Mouse (Mus musculus) myocyte (in vitro differentiated cells): ENCODE measurements around the gene Atp5f1. TPM values are rescaled to one million over a fixed set of nuclear protein-coding genes. Genes with fewer than 3 reads are reported as not detected.

Source experiments
- H3K27me3 ChIP-seq: one replicate; pipeline ENCODE4 v1.6.1; 2011; ENCODE audit not compliant: control insufficient read depth, insufficient read depth, insufficient read length
- H3K36me3 ChIP-seq: one replicate; pipeline ENCODE4 v1.6.1; 2011; ENCODE audit not compliant: control insufficient read depth, insufficient read depth
- H3K4me2 ChIP-seq: one replicate; pipeline ENCODE4 v1.6.1; 2011; ENCODE audit warnings: low read depth, control low read depth
- H3K4me3 ChIP-seq: one replicate; pipeline ENCODE4 v1.5.1; 2011; ENCODE audit warnings: mild to moderate bottlenecking, control low read depth, moderate library complexity
- H3K79me2 ChIP-seq: one replicate; pipeline ENCODE4 v1.6.1; 2011; ENCODE audit not compliant: control insufficient read depth, insufficient read depth
- H3ac ChIP-seq: one replicate; pipeline ENCODE4 v1.6.1; 2011; ENCODE audit not compliant: control insufficient read depth, insufficient read length
- CEBPB ChIP-seq: IDR thresholded peaks from 2 replicates; pipeline ENCODE4 v1.6.1; 2011; ENCODE audit warnings: mild to moderate bottlenecking, moderate library complexity; ENCODE audit not compliant: poor library complexity, insufficient read depth, severe bottlenecking
- E2F4 ChIP-seq: IDR thresholded peaks from one replicate; pipeline ENCODE4 v1.6.1; 2011; ENCODE audit warnings: mild to moderate bottlenecking, control low read depth, moderate library complexity; ENCODE audit not compliant: insufficient read depth
- MAX ChIP-seq: IDR thresholded peaks from one replicate; pipeline ENCODE4 v1.6.1; 2011; ENCODE audit warnings: low read depth, mild to moderate bottlenecking, control low read depth
- MYOD1 ChIP-seq, 3 experiments: IDR thresholded peaks; one replicate each; pipeline ENCODE4 v1.6.1; 2011; ENCODE audit warnings: control low read depth in 2 of 3, low read depth in 2 of 3, mild to moderate bottlenecking in 2 of 3, moderate library complexity in 1 of 3; ENCODE audit not compliant: insufficient read length in 2 of 3, control insufficient read depth in 1 of 3
- MYOG ChIP-seq, 3 experiments: IDR thresholded peaks; one replicate each; pipeline ENCODE4 v1.6.1; 2011; ENCODE audit warnings: control low read depth in 2 of 3, low read depth in 2 of 3, mild to moderate bottlenecking in 2 of 3; ENCODE audit not compliant: insufficient read length in 2 of 3, control insufficient read depth in 1 of 3, insufficient read depth in 1 of 3
- POLR2A ChIP-seq: IDR thresholded peaks from one replicate; pipeline ENCODE4 v1.6.1; 2011; ENCODE audit warnings: low read depth, mild to moderate bottlenecking, control low read depth, moderate library complexity; ENCODE audit not compliant: insufficient read length
- POLR2AphosphoS2 ChIP-seq: IDR thresholded peaks from one replicate; pipeline ENCODE4 v1.6.1; 2011; ENCODE audit warnings: low read depth, control low read depth; ENCODE audit not compliant: insufficient read length
- REST ChIP-seq: IDR thresholded peaks from one replicate; pipeline ENCODE4 v1.6.1; 2011; ENCODE audit warnings: mild to moderate bottlenecking, control low read depth, moderate library complexity; ENCODE audit not compliant: insufficient read depth, insufficient read length
- SRF ChIP-seq: IDR thresholded peaks from one replicate; pipeline ENCODE4 v1.6.1; 2011; ENCODE audit warnings: low read depth; ENCODE audit not compliant: control insufficient read depth, insufficient read length
- TCF12 ChIP-seq: IDR thresholded peaks from one replicate; pipeline ENCODE4 v1.6.1; 2011; ENCODE audit warnings: mild to moderate bottlenecking, control low read depth; ENCODE audit not compliant: poor library complexity, insufficient read depth, severe bottlenecking
- TCF3 ChIP-seq: IDR thresholded peaks from one replicate; pipeline ENCODE4 v1.6.1; 2011; ENCODE audit warnings: low read depth, control low read depth; ENCODE audit not compliant: insufficient read length
- USF1 ChIP-seq: IDR thresholded peaks from one replicate; pipeline ENCODE4 v1.6.1; 2011; ENCODE audit warnings: low read depth, mild to moderate bottlenecking, control low read depth, moderate library complexity
- polyA plus RNA-seq: library from polyadenylated mRNA; unstranded; fragments of >200 nt; fragmentation: generic; extraction: Trizol; gene quantifications from one replicate; pipeline ENCODE4 v1.2.1, GENCODE M21; 2012; ENCODE audit warnings: missing spikeins

Atp5f1 gene
- polyA plus RNA-seq, 1 experiment: 329 TPM

GRCm38 (mm10) chr3:105907956-105908655 is 51.8 kb downstream of the Atp5f1 start:
- TF ChIP-seq USF1 (no peak), SRF (no peak), POLR2A (no peak), CEBPB (no peak), MYOD1 (IDR thresholded peaks at IDR 0.05; ENCODE audit: control insufficient read depth in 1 of 3, insufficient read length in 2 of 3, low read depth in 2 of 3) (no peak), MAX (no peak), TCF12 (no peak), TCF3 (no peak), MYOG (IDR thresholded peaks at IDR 0.05; ENCODE audit: control insufficient read depth in 1 of 3, insufficient read depth in 1 of 3, insufficient read length in 2 of 3, low read depth in 2 of 3) (no peak), E2F4 (no peak), REST (no peak), POLR2AphosphoS2 (no peak)
- Histone ChIP-seq H3K4me2 (no peak overlapping the region), H3K27me3 (peaks cover 7% of the 10 kb centered on the region), H3K4me3 (no peak overlapping the region), H3K79me2 (no peaks in the 10 kb centered on the region), H3ac (no peak overlapping the region), H3K36me3 (no peaks in the 10 kb centered on the region)

- H3K4me2 ChIP-seq: no peak overlapping the region
- H3K36me3 ChIP-seq: no peaks in the 10 kb centered on the region
- H3K27me3 ChIP-seq: peaks cover 7% of the 10 kb centered on the region
- TF ChIP-seq TCF12 (no peak), POLR2A (no peak), CEBPB (no peak), MYOD1 (IDR thresholded peaks at IDR 0.05; ENCODE audit: control insufficient read depth in 1 of 3, insufficient read length in 2 of 3, low read depth in 2 of 3) (no peak), TCF3 (no peak), E2F4 (no peak), MAX (no peak), SRF (no peak), USF1 (no peak), REST (no peak), MYOG (IDR thresholded peaks at IDR 0.05; ENCODE audit: control insufficient read depth in 1 of 3, insufficient read depth in 1 of 3, insufficient read length in 2 of 3, low read depth in 2 of 3) (no peak), POLR2AphosphoS2 (no peak)
- no peak overlapping the region for H3K4me3 ChIP-seq
- no peak overlapping the region for H3ac ChIP-seq
- H3K79me2 ChIP-seq: no peaks in the 10 kb centered on the region
Observed at GRCm38 (mm10) chr3:105904721-105905120, 55.2 kb downstream of the Atp5f1 start.

GRCm38 (mm10) chr3:105904213-105904612 is 55.7 kb downstream of the Atp5f1 start:
- no peaks in the 10 kb centered on the region for H3K79me2 ChIP-seq
- peaks cover 7% of the 10 kb centered on the region for H3K27me3 ChIP-seq
- TF ChIP-seq CEBPB: no peak
- no peak overlapping the region for H3ac ChIP-seq
- no peak overlapping the region for H3K4me2 ChIP-seq
- H3K4me3 ChIP-seq: no peak overlapping the region
- no peaks in the 10 kb centered on the region for H3K36me3 ChIP-seq

- no peak for TF ChIP-seq MYOG (IDR thresholded peaks at IDR 0.05; ENCODE audit: control insufficient read depth in 1 of 3, insufficient read depth in 1 of 3, insufficient read length in 2 of 3, low read depth in 2 of 3)
- TF ChIP-seq CEBPB: no peak
- TF ChIP-seq REST: no peak
- TF ChIP-seq MYOD1 (IDR thresholded peaks at IDR 0.05; ENCODE audit: control insufficient read depth in 1 of 3, insufficient read length in 2 of 3, low read depth in 2 of 3): no peak
- TF ChIP-seq POLR2AphosphoS2: no peak
- Histone ChIP-seq H3K4me3 (no peak overlapping the region), H3K27me3 (peaks cover 7% of the 10 kb centered on the region), H3ac (no peak overlapping the region), H3K79me2 (no peaks in the 10 kb centered on the region), H3K4me2 (no peak overlapping the region), H3K36me3 (no peaks in the 10 kb centered on the region)
Observed at GRCm38 (mm10) chr3:105901468-105901867, 58.4 kb downstream of the Atp5f1 start.

- Histone ChIP-seq H3K79me2 (no peaks in the 10 kb centered on the region), H3ac (no peak overlapping the region), H3K36me3 (no peaks in the 10 kb centered on the region), H3K4me3 (no peak overlapping the region), H3K27me3 (peaks cover 7% of the 10 kb centered on the region), H3K4me2 (no peak overlapping the region)
- TF ChIP-seq POLR2AphosphoS2 (no peak), TCF12 (no peak), USF1 (no peak), SRF (no peak), MAX (no peak), REST (no peak), CEBPB (no peak)
Observed at GRCm38 (mm10) chr3:105900716-105901115, 59.2 kb downstream of the Atp5f1 start.
